In the genomic region with DNA sequence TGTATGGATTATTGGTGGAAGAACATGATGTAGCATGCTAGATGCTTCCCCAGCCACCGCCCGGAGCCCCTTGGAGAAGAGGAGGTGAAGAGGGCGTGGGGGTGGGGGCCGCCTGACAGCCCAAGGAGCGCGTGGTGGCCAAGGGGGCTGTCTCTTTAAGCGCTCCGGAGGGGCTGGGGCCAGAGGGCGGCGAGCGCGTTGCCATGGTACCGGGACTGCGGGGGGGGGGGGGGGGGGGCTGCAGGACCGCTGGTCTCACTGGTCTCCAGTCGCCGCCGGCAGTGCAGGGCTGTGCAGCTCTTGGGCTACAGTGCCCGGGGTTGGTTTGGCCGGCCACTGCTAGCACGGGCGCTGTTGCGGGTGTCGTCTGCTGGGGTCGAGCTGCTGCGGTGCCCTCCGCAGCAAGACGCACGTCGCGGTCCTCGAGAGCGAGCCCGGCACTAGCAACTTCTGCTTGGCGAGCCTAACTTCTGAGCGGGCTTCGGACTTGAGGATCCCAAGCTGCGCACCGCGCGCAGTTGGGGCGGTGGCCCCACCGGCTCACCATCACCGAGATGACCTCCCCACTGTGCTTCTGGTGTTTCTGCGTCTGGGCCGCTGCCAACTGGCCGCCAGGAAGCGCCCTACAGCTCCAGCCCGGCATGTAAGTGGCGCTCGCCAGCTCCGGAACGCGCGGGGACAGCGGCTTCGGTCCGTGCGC, we compare ENCODE assay signal across 8 mouse cellular contexts. TPM values are rescaled to one million over a fixed set of nuclear protein-coding genes. Genes with fewer than 3 reads are reported as not detected.
DNase-seq lines count a peak whose midpoint lies in the region; ATAC-seq and TF ChIP-seq lines count a peak whose summit lies in the region.

No protein-coding gene starts in this region.

- H3K9ac ChIP-seq in forebrain, embryonic 11.5 days (ENCODE audit: low read length): peak overlapping the region; percentile 57
- H3K9ac ChIP-seq in hindbrain, embryonic 15.5 days: peak overlapping the region; percentile 50

- no peak for TF ChIP-seq CTCF in thymus, adult 2 months (IDR thresholded peaks at IDR 0.05; ENCODE audit: borderline replicate concordance, control insufficient read depth, extremely low read depth, insufficient read depth, low read length, poor library complexity)

- WGBS in thymus, adult 2 months: 4% methylated on average over 53 of the region's 59 CpGs
- WGBS in forebrain, embryonic 11.5 days: under 1% methylated on average over 48 of the region's 59 CpGs
- WGBS in hindbrain, embryonic 15.5 days: under 1% methylated on average over 50 of the region's 59 CpGs

- DNase-seq in thymus, postnatal 4 days: peak; percentile 8
- DNase-seq in thymus, adult 2 months: no peak
- peak; percentile 82 for DNase-seq in forebrain, embryonic 11.5 days (ENCODE audit: low spot score)
- DNase-seq in left cerebral cortex, adult 11 months (ENCODE audit: low spot score): peak; percentile 10
- peak; percentile 20 to 22 for DNase-seq in right cerebral cortex, postnatal 36 days (ENCODE audit: low spot score in 2 of 2)
- no peak for DNase-seq in thymus, postnatal 14 days

- H3K9me3 ChIP-seq in forebrain, embryonic 11.5 days (ENCODE audit: control insufficient read depth, low read length): no peaks in the 10 kb centered on the region
- H3K9me3 ChIP-seq in hindbrain, embryonic 15.5 days: no peaks in the 10 kb centered on the region

- peak overlapping the region; percentile 84 for H3K4me2 ChIP-seq in forebrain, embryonic 11.5 days (ENCODE audit: low read depth, low read length, severe bottlenecking)
- peak overlapping the region; percentile 98 for H3K4me2 ChIP-seq in hindbrain, embryonic 15.5 days

- ATAC-seq in forebrain, embryonic 11.5 days (replicated peaks; ENCODE audit: low FRiP score): peak; percentile 90
- peak; percentile 88 for ATAC-seq in hindbrain, embryonic 15.5 days (ENCODE audit: low FRiP score, low read depth)
- ATAC-seq in megakaryocyte, adult 5-6 weeks (ENCODE audit: poor library complexity, severe bottlenecking): peak; percentile 57

- H3K27me3 ChIP-seq in thymus, adult 2 months (ENCODE audit: control insufficient read depth, insufficient read depth, low read length): no peaks in the 10 kb centered on the region; the same call in 1 of the 2 replicates
- peaks cover 8% of the 10 kb centered on the region for H3K27me3 ChIP-seq in forebrain, embryonic 11.5 days (ENCODE audit: control insufficient read depth, insufficient read depth, low read length)
- H3K27me3 ChIP-seq in hindbrain, embryonic 15.5 days: 0 out of 2 replicates have a peak, but pooled peaks cover 4% of the 10 kb centered on the region

- TF ChIP-seq POLR2A in thymus, adult 2 months (IDR thresholded peaks at IDR 0.05; ENCODE audit: control insufficient read depth, extremely low read depth, insufficient read depth, low read length, poor library complexity): no peak

- H3K36me3 ChIP-seq in thymus, adult 2 months (ENCODE audit: control insufficient read depth, insufficient read depth, low read length): no peaks in the 10 kb centered on the region
- H3K36me3 ChIP-seq in forebrain, embryonic 11.5 days (ENCODE audit: control insufficient read depth, insufficient read depth, low read length): no peaks in the 10 kb centered on the region
- H3K36me3 ChIP-seq in hindbrain, embryonic 15.5 days: no peaks in the 10 kb centered on the region

- no peaks in the 10 kb centered on the region for H3K4me1 ChIP-seq in thymus, adult 2 months (replicated peaks; ENCODE audit: control insufficient read depth, insufficient read depth, low read length)
- peaks cover 10% of the 10 kb centered on the region for H3K4me1 ChIP-seq in forebrain, embryonic 11.5 days (replicated peaks; ENCODE audit: control insufficient read depth, insufficient read depth, low read length)
- peaks cover 24% of the 10 kb centered on the region for H3K4me1 ChIP-seq in hindbrain, embryonic 15.5 days (replicated peaks)

- no peak overlapping the region for H3K4me3 ChIP-seq in thymus, adult 2 months (ENCODE audit: control insufficient read depth, insufficient read depth, low read length)
- peak overlapping the region; percentile 53 for H3K4me3 ChIP-seq in forebrain, embryonic 11.5 days (ENCODE audit: low read depth, low read length)
- peak overlapping the region; percentile 74 for H3K4me3 ChIP-seq in hindbrain, embryonic 15.5 days

- no peak overlapping the region for H3K27ac ChIP-seq in thymus, adult 2 months (ENCODE audit: control insufficient read depth, insufficient read depth, low read length)
- no peak overlapping the region for H3K27ac ChIP-seq in forebrain, embryonic 11.5 days (ENCODE audit: low read depth, low read length)
- peak overlapping the region; percentile 71 for H3K27ac ChIP-seq in hindbrain, embryonic 15.5 days (replicated peaks)

RNA-seq across cellular contexts. Expression of a gene that starts 0.6 kb away (rescaled TPM):
- polyA plus RNA-seq in thymus, adult 2 months (2012; rRNA removed): not detected in 2 replicates
- polyA plus RNA-seq in forebrain, embryonic 11.5 days (2014; fragmentation: Nextera tagmentation; extraction: Ambion mirVana): 6.8 and 7.8 TPM in 2 replicates
- 4.6 and 4.7 TPM in 2 replicates for polyA plus RNA-seq in hindbrain, embryonic 15.5 days (2015; fragmentation: Nextera tagmentation; extraction: Ambion mirVana)
- not detected in 2 replicates for total RNA-seq in megakaryocyte, adult 5-6 weeks (2015)
- total RNA-seq in megakaryocyte, adult 5-6 weeks (2017): not detected in 2 replicates

Comparison
In these comparisons a context has a peak if more than half of its experiments do, and no peak if none do; other contexts are left out.
1. DNase-seq: peak in thymus, postnatal 4 days (single experiment), forebrain, embryonic 11.5 days (single experiment), left cerebral cortex, adult 11 months (single experiment) and right cerebral cortex, postnatal 36 days (2 of 2); none in thymus, adult 2 months (single experiment) and thymus, postnatal 14 days (single experiment).
2. Peak in every context shown above with its lines, with median percentiles within 50 percentile points of each other: ATAC-seq.